Mouse (Mus musculus) E14TG2a.4 (cell line): ENCODE results near the gene Olfr772.
"Not testable (repeated sequence)": the region's sequence is repeated elsewhere in the genome, so short reads cannot be mapped to it uniquely, and the experiment has no call there.

Experiments
- H3K27me3 ChIP-seq: 2 replicates; pipeline ENCODE4 v1.6.1; 2014; ENCODE audit warnings: low read length, control low read depth; ENCODE audit not compliant: insufficient read depth
- H3K36me3 ChIP-seq: 2 replicates; pipeline ENCODE4 v1.6.1; 2014; ENCODE audit warnings: low read length, control low read depth; ENCODE audit not compliant: insufficient read depth
- H3K4me1 ChIP-seq: replicated peaks from 2 replicates; pipeline ENCODE4 v1.6.1; 2014; ENCODE audit warnings: low read depth, low read length, control low read depth
- H3K4me3 ChIP-seq: replicated peaks from 2 replicates; pipeline ENCODE4 v1.5.1; 2014; ENCODE audit warnings: mild to moderate bottlenecking, low read length
- H3K9me3 ChIP-seq: 2 replicates; pipeline ENCODE4 v1.6.1; 2014; ENCODE audit warnings: low read length, control low read depth
- CTCF ChIP-seq: conservative IDR thresholded peaks from 2 replicates; pipeline ENCODE4 v1.5.1; 2014; ENCODE audit warnings: low read length
- NANOG ChIP-seq: IDR thresholded peaks from 2 replicates; pipeline ENCODE4 v1.6.1; 2014; ENCODE audit warnings: borderline replicate concordance, low read length, mixed read lengths
- POU5F1 ChIP-seq: IDR thresholded peaks from 2 replicates; pipeline ENCODE4 v1.6.1; 2014; ENCODE audit warnings: low read length, borderline replicate concordance

Olfr772 gene

DNA sequence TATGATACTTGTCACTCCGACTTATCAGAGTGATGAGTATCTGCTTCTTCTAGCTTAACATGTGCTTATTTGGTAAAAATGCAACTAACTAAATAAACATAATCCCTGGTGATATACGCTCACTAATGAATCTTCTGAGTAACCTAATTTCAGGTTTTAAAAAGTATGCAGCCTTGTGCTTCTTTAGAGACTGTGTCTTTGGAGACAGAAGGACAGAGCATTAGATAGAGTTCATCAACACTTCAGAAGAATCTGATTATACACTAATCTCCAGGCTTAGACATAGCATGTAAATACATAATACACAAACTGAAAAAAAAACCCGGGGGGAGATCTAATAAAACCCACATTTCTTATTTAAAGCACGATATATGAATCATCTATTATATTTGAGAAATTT lies at the start of gene Olfr772:
Olfr772 (minus strand) TSS at position 101 of the 400 bp plus-strand sequence.
- not testable (repeated sequence) for H3K27me3 ChIP-seq, H3K9me3 ChIP-seq, H3K4me1 ChIP-seq, H3K36me3 ChIP-seq, H3K4me3 ChIP-seq

GRCm38 (mm10) chr10:129187319-129187718 lies 9.6 kb upstream of the Olfr772 start, which contains the start of gene Olfr773:
Gene Olfr773 (minus strand): TSS chr10:129187419.
- H3K9me3 ChIP-seq, result not testable (repeated sequence)

DNA sequence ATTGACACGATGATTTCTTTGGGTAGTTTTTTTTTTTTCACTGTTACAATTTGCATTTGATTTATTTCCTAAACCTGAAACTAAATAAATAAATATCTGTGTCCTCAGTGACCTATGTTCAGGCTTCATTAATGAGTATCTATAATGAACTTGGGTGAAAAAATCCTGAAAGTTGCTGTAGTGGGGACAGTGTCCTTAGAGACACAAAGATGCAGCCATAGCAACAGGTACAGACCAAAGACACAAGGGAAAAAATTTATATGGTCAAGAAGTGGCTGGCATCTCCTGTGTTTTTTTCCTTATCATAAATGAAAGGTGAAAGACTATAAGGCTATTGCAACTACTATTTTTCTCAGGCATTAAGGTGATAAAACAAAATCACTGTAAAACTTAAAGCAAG lies 13.1 kb downstream of the Olfr772 start, which contains the start of gene Olfr771:
Olfr771 (minus strand) TSS at position 101 of the 400 bp plus-strand sequence.
- Histone ChIP-seq H3K36me3 (no peaks in the 10 kb centered on the region), H3K27me3 (no peaks in the 10 kb centered on the region), H3K4me3 (no peak within 1 kb of the TSS), H3K9me3 (no peaks in the 10 kb centered on the region), H3K4me1 (no peaks in the 10 kb centered on the region)
- TF ChIP-seq NANOG (no peak), POU5F1 (no peak), CTCF (no peak)

More at GRCm38 (mm10) chr10:129187319-129187718, 9.6 kb upstream of the Olfr772 start, which contains the start of gene Olfr773:
- not testable (repeated sequence) for H3K36me3 ChIP-seq, H3K4me3 ChIP-seq, H3K27me3 ChIP-seq, H3K4me1 ChIP-seq

GRCm38 (mm10) chr10:129138898-129139297 lies 38.8 kb downstream of the Olfr772 start, which contains the start of gene Olfr770:
Gene Olfr770 (minus strand): TSS chr10:129138998.
- no peaks in the 10 kb centered on the region for H3K9me3 ChIP-seq
- no peaks in the 10 kb centered on the region for H3K36me3 ChIP-seq
- H3K27me3 ChIP-seq, result no peaks in the 10 kb centered on the region
- H3K4me1 ChIP-seq, result no peaks in the 10 kb centered on the region
- no peak within 1 kb of the TSS for H3K4me3 ChIP-seq
- no peak for TF ChIP-seq CTCF
- TF ChIP-seq POU5F1, result no peak
- no peak for TF ChIP-seq NANOG
